Mouse (Mus musculus) lung, adult 10 weeks (tissue): ENCODE results near the gene Prl7d1. TPM values are rescaled to one million over a fixed set of nuclear protein-coding genes. Genes with fewer than 3 reads are reported as not detected.

Experiments used
- polyA plus RNA-seq: library from polyadenylated mRNA; stranded (reverse); fragments of 350-450 nt; fragmentation: Illumina TruSeq; extraction: RNeasy Lipid Tissue Mini Kit (QIAGEN cat#74804); gene quantifications from one replicate; pipeline ENCODE4 v1.2.3, GENCODE M21; 2014; ENCODE audit warnings: low read depth, low replicate concordance; ENCODE audit not compliant: insufficient read depth

Gene Prl7d1
- not detected for polyA plus RNA-seq

GRCm38 (mm10) chr13:27716636-27717035 is at the start of gene Prl7d1:
TSS of gene Prl7d1 (minus strand) at chr13:27716736.

GRCm38 (mm10) chr13:27667936-27668335 is 48.6 kb downstream of the Prl7d1 start, which contains the start of gene Prl7a2:
TSS of gene Prl7a2 (minus strand) at chr13:27668036.

Other genes starting within 250 kb of the Prl7d1 start
- gene Prl8a8, start 203.5 kb downstream of the Prl7d1 start, polyA plus RNA-seq = not detected
- not detected for gene Prl8a9, start 152.1 kb downstream of the Prl7d1 start, polyA plus RNA-seq
- not detected for gene Prl8a1, start 134.6 kb downstream of the Prl7d1 start, polyA plus RNA-seq
- not detected for gene Prl7b1, start 106.2 kb downstream of the Prl7d1 start, polyA plus RNA-seq
- not detected for gene Prl7a1, start 74.2 kb downstream of the Prl7d1 start, polyA plus RNA-seq
- not detected for gene Prl7a2, start 48.7 kb downstream of the Prl7d1 start, polyA plus RNA-seq
- not detected for gene Prl7c1, start 64.1 kb upstream of the Prl7d1 start, polyA plus RNA-seq
- not detected for gene Prl2a1, start 84.9 kb upstream of the Prl7d1 start, polyA plus RNA-seq
- not detected for gene Prl2c1, start 132.6 kb upstream of the Prl7d1 start, polyA plus RNA-seq